Mouse (Mus musculus) heart, adult 2 months (tissue): ENCODE results near the gene Ptpn6. TPM values are rescaled to one million over a fixed set of nuclear protein-coding genes. Genes with fewer than 3 reads are reported as not detected.
A peak's percentile ranks its signal among the peaks of the same experiment; 100 is the strongest.

Experiments
- DNase-seq, 2 experiments: peaks; one replicate each; pipeline ENCODE4 v3.0.0; 2021
- H3K27ac ChIP-seq: fragments of 200-600 bp; 2 replicates; pipeline ENCODE4 v1.8.1; 2022
- H3K27me3 ChIP-seq: fragments of 200-500 bp; 2 replicates; pipeline ENCODE4 v1.6.1; 2012; ENCODE audit warnings: mild to moderate bottlenecking, low read length, inconsistent platforms, mixed read lengths; ENCODE audit not compliant: control insufficient read depth, insufficient read depth
- H3K36me3 ChIP-seq: fragments of 200-500 bp; 2 replicates; pipeline ENCODE4 v1.6.1; 2012; ENCODE audit warnings: low read length, inconsistent platforms; ENCODE audit not compliant: control insufficient read depth, insufficient read depth
- H3K4me1 ChIP-seq: fragments of 200-500 bp; 2 replicates; pipeline ENCODE4 v1.6.1; 2011; ENCODE audit warnings: low read length; ENCODE audit not compliant: control insufficient read depth, insufficient read depth
- H3K4me3 ChIP-seq: fragments of 200-600 bp; 2 replicates; pipeline ENCODE4 v1.8.1; 2022
- H3K79me2 ChIP-seq: fragments of 200-500 bp; replicated peaks from 2 replicates; pipeline ENCODE4 v1.6.1; 2012; ENCODE audit warnings: mild to moderate bottlenecking, inconsistent platforms, low read length, moderate library complexity, mixed read lengths; ENCODE audit not compliant: control insufficient read depth, insufficient read depth
- H3K9ac ChIP-seq: fragments of 200-500 bp; 2 replicates; pipeline ENCODE4 v1.6.1; 2012; ENCODE audit warnings: low read depth, mild to moderate bottlenecking, control low read depth, inconsistent platforms, low read length, mixed read lengths
- CTCF ChIP-seq: fragments of 200-600 bp; IDR thresholded peaks from 2 replicates; pipeline ENCODE4 v1.8.1; 2022; ENCODE audit warnings: antibody characterized with exemption, mild to moderate bottlenecking, moderate library complexity
- EP300 ChIP-seq: fragments of 200-500 bp; IDR thresholded peaks from 2 replicates; pipeline ENCODE4 v1.6.1; 2011; ENCODE audit warnings: low read depth, low read length, control low read depth; ENCODE audit not compliant: insufficient read depth
- POLR2A ChIP-seq: fragments of 200-500 bp; IDR thresholded peaks from 2 replicates; pipeline ENCODE4 v1.6.1; 2011; ENCODE audit warnings: mild to moderate bottlenecking, low read depth, low read length, control low read depth; ENCODE audit not compliant: insufficient read depth
- WGBS: fragments of 180-500 bp; shearing (Covaris S2); methylation state at CpG from one replicate; pipeline ENCODE4 v1.1.7; 2018; 5-methylcytosine and 5-hydroxymethylcytosine counted together
- intact Hi-C: fragments of 180-260 bp; cut with DNase I; formaldehyde crosslinking; loops from one replicate; pipeline ENCODE4 v1.15.1; 2025
- polyA plus RNA-seq: library from polyadenylated mRNA; depleted of rRNA; stranded (reverse); fragments of >200 nt; gene quantifications from 2 replicates; pipeline ENCODE4 v1.2.3, GENCODE M21; 2012
- total RNA-seq, 2 experiments: library from RNA; stranded (reverse); gene quantifications; 2 replicates each; pipeline ENCODE4 v1.2.3; 2021

Gene Ptpn6
- total and polyA plus RNA-seq, 3 experiments = 3.1 to 8.2 (median 4.4) TPM

DNA sequence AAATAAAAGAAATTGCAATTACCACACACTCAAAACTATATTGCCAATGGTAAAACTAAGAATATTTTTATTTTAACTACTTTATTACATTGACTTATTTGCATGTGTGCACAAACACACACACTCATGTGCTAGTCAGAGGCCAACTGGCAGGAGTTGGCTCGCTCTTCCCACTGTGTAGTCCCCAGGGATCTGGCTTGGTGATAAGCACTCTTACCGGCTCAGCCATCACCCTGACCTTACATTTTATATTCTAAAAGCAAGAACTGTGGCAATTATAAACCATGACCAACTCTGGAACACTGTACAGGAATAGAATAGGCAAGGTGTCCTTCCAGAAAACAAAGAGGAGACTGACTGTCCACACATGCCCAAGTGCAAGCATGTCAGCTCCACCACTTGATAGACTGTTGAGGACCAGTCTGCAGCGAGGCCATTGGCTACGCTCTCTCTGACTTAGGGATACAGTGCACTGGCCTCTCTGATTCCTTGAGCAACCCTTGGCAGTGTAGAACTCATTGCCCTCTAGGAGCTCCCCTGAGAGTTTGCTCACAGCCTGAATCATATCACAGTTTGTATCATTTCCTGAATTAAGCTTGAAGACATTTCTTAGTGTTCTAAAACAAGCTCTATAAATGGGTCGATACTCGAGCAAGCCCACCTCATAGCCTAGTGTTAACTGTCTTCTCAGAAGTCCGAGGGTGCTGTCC, 41.9 kb downstream of the Ptpn6 start:
- DNase-seq = no peak
- Histone ChIP-seq H3K27ac (peak overlapping the region; percentile 42), H3K4me3 (no peak overlapping the region), H3K36me3 (peaks cover 2% of the 10 kb centered on the region; the same call in 1 of the 2 replicates), H3K9ac (no peak overlapping the region), H3K27me3 (no peaks in the 10 kb centered on the region), H3K79me2 (no peaks in the 10 kb centered on the region), H3K4me1 (peaks cover 20% of the 10 kb centered on the region)
- intact Hi-C loops = no loop called here
- TF ChIP-seq CTCF (no peak), EP300 (no peak), POLR2A (no peak)
- 60% methylated on average over 7 of the region's 7 CpGs for WGBS

DNA sequence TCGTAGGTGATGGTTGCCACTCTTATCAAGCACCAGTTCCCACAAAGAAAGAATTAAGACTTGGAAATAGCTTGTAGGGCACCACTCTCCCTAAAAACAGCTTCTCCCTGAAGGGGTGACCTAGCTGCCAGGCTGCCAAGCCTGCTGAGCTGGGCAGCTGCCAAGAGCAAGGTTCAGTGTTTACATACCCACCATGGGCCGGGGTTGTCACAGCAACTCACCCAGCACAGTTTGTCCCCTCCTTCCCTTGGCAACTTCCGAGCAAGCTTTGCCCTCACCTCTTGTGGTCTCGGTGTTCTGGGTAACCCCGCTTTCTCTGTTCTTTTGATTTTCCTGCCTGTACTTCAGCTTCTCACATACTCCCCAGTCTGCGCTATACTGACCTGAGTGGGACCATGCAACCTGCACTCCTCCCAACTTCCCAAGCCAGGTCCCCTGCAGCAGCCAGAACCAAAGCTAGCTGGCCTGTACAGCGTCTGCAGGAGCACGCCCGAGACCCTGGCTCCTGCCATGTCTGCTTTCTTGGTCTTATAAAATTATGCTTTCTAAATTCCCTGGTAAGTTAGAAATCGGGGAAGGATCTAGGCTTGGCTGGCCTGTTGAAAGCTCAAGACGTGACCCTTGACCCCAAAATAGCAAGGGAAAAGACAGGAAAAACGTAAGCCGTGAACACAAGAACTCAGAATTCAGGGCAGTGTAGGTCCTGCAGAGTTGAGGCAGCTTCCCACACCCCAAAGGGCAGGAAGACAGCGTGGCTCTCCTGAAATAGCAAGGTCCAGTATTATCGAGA, 44.2 kb downstream of the Ptpn6 start:
- peak; percentile 73 to 85 for DNase-seq
- H3K36me3 ChIP-seq = no peaks in the 10 kb centered on the region
- H3K9ac ChIP-seq = no peak overlapping the region
- peaks cover 16% of the 10 kb centered on the region for H3K4me1 ChIP-seq
- H3K4me3 ChIP-seq = no peak overlapping the region
- no peaks in the 10 kb centered on the region for H3K27me3 ChIP-seq
- H3K79me2 ChIP-seq = no peaks in the 10 kb centered on the region
- WGBS = 59% methylated on average over 15 of the region's 15 CpGs
- intact Hi-C loops = no loop called here
- peak overlapping the region; percentile 86 for H3K27ac ChIP-seq
- TF ChIP-seq POLR2A = no peak
- TF ChIP-seq EP300 = 0 out of 2 replicates have a peak, but pooled peaks have one; percentile 66

DNA sequence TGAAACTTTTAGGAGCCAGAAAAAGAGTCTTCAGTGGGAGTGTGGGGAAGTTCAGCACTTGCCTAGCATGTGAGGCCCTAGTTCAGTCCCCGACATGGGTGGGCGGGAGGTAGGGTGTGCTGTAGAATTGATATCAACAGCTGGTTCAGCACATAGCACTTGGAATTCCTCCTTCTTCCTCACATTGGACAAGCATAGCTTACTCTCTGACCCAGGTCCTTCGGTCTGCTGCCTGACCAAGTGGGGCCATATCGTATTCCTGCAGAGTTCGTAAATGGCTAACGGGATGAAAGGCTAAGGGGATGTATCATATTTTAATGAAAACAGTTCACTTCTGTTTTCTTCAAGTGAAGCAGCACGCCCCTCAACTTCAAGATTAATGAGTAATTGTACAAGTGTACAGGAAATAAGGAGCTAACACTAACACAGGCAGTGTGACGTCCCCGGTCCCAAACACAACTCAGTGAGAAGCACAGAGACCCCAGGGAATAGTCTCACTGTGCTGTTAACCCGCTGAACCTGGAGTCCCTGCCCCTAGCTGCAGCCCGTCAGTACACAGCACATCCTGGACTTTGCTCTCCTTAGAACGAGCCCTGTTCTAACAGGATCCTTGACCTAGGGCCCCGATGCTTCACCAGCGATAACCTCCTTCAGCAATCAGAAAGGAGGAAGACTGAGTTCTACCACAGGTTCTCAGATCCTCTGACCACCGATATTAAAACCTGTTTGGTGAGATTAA, 45.1 kb downstream of the Ptpn6 start:
- H3K27me3 ChIP-seq = no peaks in the 10 kb centered on the region
- no peaks in the 10 kb centered on the region for H3K36me3 ChIP-seq
- H3K4me3 ChIP-seq = no peak overlapping the region
- DNase-seq = no peak
- peaks cover 16% of the 10 kb centered on the region for H3K4me1 ChIP-seq
- WGBS = 66% methylated on average over 15 of the region's 15 CpGs
- H3K79me2 ChIP-seq = no peaks in the 10 kb centered on the region
- intact Hi-C loops = no loop called here
- no peak overlapping the region for H3K9ac ChIP-seq
- peak overlapping the region; percentile 86 for H3K27ac ChIP-seq
- TF ChIP-seq EP300 (no peak), POLR2A (no peak), CTCF (no peak)

DNA sequence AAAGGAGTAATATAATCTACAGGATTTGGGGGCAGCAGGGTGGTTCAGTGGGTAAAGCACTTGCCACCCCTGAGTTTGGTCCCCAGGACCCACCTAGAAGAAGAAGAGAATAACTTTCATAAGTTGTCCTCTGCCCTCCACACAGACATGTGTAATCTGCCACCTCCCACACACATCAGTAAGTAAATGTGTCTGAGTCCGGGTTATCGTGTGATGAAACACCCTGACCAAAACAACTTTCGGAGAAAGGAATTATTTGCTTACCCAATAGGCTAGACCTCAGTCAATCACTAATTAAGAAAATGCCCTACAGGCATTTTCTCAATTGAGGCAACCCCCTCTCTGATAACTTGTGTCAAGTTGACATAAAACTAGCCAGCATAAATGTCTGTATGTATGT, 48.0 kb downstream of the Ptpn6 start:
- Histone ChIP-seq H3K36me3 (no peaks in the 10 kb centered on the region), H3K27me3 (no peaks in the 10 kb centered on the region), H3K79me2 (no peaks in the 10 kb centered on the region; the same call in 1 of the 2 replicates), H3K4me1 (peaks cover 13% of the 10 kb centered on the region), H3K4me3 (no peak overlapping the region), H3K9ac (no peak overlapping the region), H3K27ac (no peak overlapping the region)
- DNase-seq = no peak
- intact Hi-C loops = no loop called here
- TF ChIP-seq EP300 (no peak), POLR2A (no peak), CTCF (no peak)
- 92% methylated on average over 3 of the region's 3 CpGs for WGBS

DNA sequence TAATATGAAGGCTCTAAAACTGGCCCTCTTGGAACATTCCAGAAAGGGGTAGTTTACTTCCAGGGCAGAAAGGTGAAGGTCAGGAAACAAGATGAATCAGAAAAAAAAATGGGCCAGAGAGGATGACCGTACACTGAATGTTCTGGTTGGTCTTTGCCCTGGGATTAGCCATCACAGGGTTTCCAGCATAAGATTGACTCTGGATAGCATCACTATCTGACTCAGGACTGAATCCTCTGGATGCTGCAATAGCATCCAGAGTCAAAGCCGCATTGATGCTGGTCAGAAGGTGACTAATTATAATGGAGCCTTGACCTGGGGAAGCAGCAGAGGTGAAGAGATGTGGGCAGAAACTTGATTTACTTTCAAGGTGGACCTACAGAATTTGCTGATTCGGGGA, 49.5 kb downstream of the Ptpn6 start:
- Histone ChIP-seq H3K79me2 (no peaks in the 10 kb centered on the region; the same call in 1 of the 2 replicates), H3K27me3 (no peaks in the 10 kb centered on the region), H3K4me1 (peaks cover 8% of the 10 kb centered on the region), H3K27ac (no peak overlapping the region), H3K36me3 (no peaks in the 10 kb centered on the region), H3K9ac (no peak overlapping the region), H3K4me3 (no peak overlapping the region)
- DNase-seq = no peak
- 90% methylated on average over 3 of the region's 3 CpGs for WGBS
- TF ChIP-seq CTCF (no peak), POLR2A (no peak), EP300 (no peak)
- intact Hi-C loops = no loop called here
